Mouse (Mus musculus): ENCODE results near the gene Olfr914.

Olfr914 gene

DNA sequence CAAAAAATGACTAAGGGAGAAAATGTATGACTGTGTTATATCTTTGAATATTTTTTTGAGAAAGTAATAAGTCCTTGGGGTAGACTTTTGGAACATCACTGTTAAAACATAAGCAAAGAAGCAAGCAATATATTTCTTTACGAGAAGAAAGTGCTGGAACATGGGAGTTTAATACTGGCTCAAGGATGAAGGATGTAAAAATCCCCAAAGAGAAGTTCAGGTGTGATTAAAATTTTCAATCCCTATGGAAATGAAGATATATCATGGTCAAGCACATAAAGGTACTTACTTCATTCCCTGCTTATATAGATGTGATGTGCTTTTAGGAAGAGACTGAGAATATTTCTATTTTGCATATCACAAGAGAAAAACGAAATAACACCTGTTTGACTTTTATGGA, at the start of gene Olfr914:
Olfr914 (plus strand) TSS at position 301 of the 400 bp plus-strand sequence.
- no peak for DNase-seq (ENCODE audit: low spot score in 2 of 2)

DNA sequence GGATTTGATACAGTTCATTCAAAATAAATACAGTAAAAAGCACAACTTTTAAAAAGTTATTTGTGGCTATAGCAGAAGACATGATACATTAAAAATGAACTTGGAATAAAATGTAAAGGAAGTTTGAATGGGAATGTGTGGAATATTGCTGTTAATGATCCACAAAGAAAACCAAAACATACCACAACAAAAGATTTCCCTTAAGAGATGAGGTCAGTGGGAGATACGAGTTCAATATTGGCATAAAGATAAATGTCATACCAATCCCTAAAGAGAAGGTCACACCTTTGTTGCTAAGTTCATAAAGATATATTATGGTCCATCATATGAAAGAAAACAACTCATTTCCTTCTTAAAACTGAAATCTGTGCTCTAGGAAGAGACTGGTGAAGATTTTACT, 25.0 kb upstream of the Olfr914 start, which contains the start of gene Olfr912:
Olfr912 (plus strand) TSS at position 301 of the 400 bp plus-strand sequence.
- no peak for DNase-seq (ENCODE audit: low spot score in 2 of 2)

DNA sequence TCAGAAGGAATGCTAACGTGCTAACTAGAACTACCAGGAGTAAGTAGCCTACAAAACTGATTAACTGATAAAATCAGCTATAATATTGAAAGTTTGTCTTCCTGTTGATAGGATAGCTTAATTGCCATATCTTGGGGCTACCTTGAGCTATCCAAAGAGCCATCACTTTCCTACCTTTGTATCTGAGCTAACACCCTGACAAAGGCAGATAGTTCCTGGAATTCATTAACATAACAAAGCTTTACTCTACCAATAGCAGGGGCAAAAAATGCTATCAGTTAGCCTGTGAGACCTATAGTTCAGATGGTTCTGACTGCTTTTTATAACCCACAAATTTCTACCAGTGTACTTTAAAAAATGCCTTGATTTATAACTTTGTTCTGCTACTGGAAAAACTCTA, 13.8 kb upstream of the Olfr914 start:
- no peak for DNase-seq (ENCODE audit: low spot score in 2 of 2)

DNA sequence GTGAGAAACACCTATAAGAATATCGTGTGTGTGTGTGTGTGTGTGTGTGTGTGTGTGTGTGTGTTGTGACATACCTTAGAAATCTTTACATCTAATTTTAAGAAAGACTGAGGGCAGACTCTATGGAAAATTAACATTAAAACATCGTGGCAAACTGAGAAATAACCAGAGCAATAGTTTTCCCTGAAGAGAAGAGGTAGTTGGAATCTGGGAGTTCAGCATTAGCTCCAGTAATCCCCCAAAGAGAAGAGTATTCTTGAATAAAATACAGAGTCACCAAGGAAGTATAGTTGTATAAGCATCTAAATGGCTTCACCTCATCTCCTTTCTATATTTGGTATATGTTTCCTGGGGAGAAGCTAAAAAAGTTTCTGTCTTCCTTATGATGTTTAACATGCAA, 12.4 kb upstream of the Olfr914 start, which contains the start of gene Olfr913:
Olfr913 (plus strand) TSS at position 301 of the 400 bp plus-strand sequence.
- DNase-seq (ENCODE audit: low spot score in 2 of 2), result no peak

DNA sequence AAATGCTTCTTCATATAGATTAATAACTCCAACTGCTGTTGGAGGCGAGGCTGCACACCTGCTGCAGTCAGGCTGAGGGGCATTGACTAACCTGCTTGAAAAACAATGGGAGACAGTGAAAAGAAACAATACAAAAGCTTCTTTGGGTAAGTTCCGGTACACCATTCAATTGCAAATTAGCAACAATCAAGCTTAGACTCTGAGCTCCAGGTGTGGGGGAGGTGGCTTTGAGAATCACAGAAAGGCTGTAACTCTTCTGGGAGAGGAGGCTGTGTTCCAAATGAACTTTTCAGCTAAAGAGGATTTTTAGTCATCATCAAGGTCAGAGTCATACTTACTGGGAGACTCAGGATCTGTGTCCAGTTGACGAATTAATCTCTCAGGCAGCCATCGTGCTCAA, 27.5 kb downstream of the Olfr914 start:
- DNase-seq (ENCODE audit: low spot score in 2 of 2), result no peak

DNA sequence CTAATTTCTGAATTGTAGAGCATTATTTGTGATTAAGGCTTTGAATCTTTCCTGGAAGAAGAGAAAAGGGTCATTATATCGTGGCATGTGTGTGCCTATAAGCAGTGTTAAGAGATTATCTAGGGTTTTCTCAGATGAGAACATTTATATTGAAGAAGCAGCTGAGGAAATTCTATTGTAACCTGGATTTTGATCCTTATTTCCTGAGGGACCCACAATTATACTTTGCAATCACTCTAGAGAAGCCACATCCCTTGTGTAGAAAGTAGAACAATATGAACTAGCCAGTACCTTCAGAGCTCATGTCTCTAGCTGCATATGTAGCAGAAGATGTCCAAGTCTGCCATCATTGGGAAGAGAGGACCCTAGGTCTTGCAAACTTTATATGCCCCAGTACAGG, 54.9 kb downstream of the Olfr914 start, which contains the start of gene Olfr916:
Olfr916 (minus strand) TSS at position 101 of the 400 bp plus-strand sequence.
- no peak for DNase-seq (ENCODE audit: low spot score in 2 of 2)

All from right cerebral cortex, postnatal 10 days (tissue).